Mouse (Mus musculus): ENCODE data around the gene Kmt5c.

Gene Kmt5c

DNA sequence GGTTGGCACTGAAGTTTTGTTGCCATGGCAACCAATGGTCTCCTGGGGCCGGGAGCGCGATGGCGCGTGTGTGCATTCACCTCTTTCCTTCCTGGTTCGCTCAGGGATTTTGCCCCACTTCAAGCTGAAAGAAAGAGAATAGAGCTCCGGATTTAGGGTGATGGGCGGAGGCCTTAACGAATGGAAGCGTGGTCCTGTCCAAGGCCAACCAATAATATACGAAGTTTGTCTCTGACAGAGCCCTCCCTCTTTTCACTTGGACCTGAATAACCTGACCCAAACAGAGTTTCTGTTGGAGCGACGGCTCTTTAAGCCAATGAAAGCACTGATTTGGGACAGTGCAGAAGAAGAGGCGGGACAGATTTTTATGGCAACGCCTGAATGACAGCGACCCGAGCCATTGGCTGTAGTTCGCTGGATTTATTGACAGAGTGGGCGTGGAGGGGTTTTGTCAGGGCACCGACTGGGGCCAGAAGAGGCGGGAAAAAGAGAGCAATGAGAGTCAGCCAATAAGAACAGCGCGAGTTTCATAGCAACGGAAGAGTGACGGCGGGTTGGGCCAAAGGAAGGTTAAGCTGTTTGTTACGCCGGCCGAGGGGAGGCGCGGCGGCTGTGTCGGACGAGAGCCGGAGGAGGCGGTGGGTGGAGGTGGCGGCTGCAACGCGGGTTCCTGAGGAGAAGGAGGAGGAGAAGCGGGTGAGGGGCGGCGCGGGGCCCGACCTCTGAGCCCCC is at the start of gene Kmt5c:
Kmt5c (plus strand) TSS at position 572 of the 732 bp plus-strand sequence.
- ATAC-seq (ENCODE audit: low TSS enrichment) = peak; percentile 95

- ATAC-seq (ENCODE audit: low TSS enrichment) = peak; percentile 64
Observed at GRCm38 (mm10) chr7:4690387-4690786, 49.5 kb upstream of the Kmt5c start, which contains the start of gene Brsk1. TSS of gene Brsk1 (plus strand) at chr7:4690604.

GRCm38 (mm10) chr7:4690951-4691653 is 48.8 kb upstream of the Kmt5c start:
- peak; percentile 54 for ATAC-seq (ENCODE audit: low TSS enrichment)

GRCm38 (mm10) chr7:4693004-4693403 is 46.9 kb upstream of the Kmt5c start:
- ATAC-seq (ENCODE audit: low TSS enrichment) = no peak

DNA sequence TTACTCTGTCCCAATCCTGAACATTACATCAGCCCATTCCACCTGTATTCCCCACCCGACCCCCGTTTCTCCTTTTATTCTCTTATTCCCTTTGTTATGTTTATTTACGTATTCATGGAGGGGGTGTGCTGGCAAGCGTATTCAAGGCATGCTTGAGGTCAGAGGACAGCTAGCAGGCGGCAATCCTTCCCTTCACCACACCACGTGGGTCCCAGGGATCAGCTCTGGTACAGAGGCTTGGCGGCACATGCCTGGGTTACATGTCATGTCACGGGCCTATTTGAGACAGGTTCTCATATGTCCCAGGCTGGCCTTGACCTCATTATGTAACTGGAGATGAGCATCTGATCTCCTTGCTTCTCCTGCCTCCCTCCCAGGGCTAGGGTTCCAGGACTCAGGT is 37.6 kb upstream of the Kmt5c start:
- no peak for ATAC-seq (ENCODE audit: low TSS enrichment)

DNA sequence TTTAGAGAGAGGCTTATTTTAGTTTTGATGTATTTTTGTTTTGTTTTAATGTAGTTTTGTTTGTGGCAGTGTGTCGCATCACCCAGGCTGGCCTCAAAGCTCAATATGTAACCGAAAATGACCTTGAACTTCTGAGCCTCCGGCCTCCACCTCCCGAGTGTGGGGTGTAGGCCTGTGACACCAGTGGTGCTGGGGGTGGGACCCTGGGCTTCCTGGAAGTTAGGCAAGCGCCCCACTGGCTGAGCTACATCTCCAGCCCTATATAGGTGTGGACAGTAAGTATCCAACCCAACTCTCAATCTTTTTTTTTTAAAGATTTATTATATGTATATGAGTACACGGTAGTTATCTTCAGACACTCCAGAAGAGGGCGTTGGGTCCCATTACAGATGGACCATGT is 36.7 kb upstream of the Kmt5c start:
- no peak for ATAC-seq (ENCODE audit: low TSS enrichment)

GRCm38 (mm10) chr7:4705098-4705497 is 34.8 kb upstream of the Kmt5c start:
- peak; percentile 16; the same call in 1 of the 2 replicates for ATAC-seq (ENCODE audit: low TSS enrichment)

- ATAC-seq (ENCODE audit: low TSS enrichment) = no peak
Observed at GRCm38 (mm10) chr7:4712594-4712993, 27.3 kb upstream of the Kmt5c start.

- ATAC-seq (ENCODE audit: low TSS enrichment) = no peak
Observed at GRCm38 (mm10) chr7:4716955-4717354, 23.0 kb upstream of the Kmt5c start.

DNA sequence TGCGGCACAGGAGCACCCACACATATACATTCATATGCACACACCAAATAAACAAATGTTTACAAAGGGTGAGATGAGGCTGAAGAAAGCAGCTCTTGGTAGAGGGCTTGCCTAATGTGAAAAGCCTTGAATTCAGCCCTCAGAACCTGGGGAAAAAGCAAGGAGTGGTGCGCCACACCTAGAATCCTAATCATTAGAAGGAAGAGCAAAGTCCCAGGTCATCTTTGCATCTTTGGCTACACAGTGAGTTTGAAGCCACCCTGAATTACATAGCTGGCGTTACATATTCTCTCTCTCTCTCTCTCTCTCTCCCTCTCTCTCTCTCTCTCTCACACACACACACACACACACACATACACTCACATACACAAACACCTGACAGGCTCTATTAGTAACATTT is 20.6 kb upstream of the Kmt5c start:
- ATAC-seq (ENCODE audit: low TSS enrichment) = no peak

GRCm38 (mm10) chr7:4723508-4723907 is 16.4 kb upstream of the Kmt5c start:
- peak; percentile 97 for ATAC-seq (ENCODE audit: low TSS enrichment)

DNA sequence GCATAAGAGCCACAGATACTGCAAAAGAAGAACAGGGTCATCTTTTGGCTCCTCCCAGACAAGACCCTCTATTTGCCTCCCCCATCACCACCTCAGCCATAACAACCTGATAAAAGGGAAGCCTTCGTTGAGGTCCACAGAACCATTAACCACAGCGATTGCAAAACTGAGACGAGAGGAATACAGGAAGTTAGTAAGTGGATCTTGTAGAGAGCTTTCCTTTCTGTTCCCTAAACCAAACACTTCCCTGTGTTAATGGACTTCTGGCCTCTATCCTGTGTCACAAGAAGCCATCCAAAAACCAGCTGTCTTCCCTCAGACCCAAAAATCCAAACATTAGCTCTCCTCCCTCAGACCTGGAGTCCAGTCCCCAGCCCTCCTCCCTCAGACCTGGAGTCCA is 15.6 kb upstream of the Kmt5c start:
- ATAC-seq (ENCODE audit: low TSS enrichment) = no peak

DNA sequence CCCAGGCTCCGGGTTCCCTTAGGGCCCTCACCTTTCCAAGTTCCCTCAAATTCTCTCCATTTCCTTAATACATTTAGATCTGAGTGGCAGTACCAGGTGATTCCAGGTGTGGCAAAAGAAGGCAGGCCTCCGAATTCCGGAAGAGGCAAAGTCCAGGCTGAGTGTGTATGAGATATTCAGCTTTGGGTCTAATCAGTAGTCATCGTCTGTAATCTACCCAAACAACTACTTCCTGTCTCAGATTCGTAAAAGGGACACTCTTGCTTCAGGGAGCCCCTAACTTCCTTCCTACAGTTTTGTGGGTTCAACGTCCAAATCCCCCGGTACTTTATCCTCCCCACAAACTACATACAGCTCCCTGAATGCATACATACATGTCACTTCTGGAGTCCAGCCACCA is 14.7 kb upstream of the Kmt5c start, which contains the start of gene Tmem150b:
Tmem150b (minus strand) TSS at position 81 of the 400 bp plus-strand sequence.
- no peak for ATAC-seq (ENCODE audit: low TSS enrichment)

GRCm38 (mm10) chr7:4731090-4731489 is 8.8 kb upstream of the Kmt5c start:
- no peak for ATAC-seq (ENCODE audit: low TSS enrichment)

DNA sequence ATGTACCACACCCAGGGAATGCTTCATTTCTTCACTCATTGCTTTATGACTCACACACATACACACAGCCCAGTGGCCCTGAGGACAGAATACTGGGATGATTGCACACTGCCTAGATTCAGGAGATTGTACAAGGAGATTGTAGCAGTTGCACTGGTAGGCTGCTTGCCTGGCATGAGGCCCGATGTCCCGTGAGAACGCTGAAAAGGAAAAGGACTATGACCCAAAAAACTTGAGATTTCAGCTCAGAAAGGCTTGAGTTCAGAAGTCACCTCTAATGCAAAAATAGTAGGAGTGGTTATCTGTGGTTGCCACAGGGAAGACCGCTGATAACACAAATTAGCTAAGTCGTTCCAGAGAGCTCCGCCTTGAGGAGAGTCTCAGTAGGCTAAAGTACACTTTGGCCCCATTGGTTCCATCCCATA is 6.9 kb upstream of the Kmt5c start:
- ATAC-seq (ENCODE audit: low TSS enrichment) = no peak

DNA sequence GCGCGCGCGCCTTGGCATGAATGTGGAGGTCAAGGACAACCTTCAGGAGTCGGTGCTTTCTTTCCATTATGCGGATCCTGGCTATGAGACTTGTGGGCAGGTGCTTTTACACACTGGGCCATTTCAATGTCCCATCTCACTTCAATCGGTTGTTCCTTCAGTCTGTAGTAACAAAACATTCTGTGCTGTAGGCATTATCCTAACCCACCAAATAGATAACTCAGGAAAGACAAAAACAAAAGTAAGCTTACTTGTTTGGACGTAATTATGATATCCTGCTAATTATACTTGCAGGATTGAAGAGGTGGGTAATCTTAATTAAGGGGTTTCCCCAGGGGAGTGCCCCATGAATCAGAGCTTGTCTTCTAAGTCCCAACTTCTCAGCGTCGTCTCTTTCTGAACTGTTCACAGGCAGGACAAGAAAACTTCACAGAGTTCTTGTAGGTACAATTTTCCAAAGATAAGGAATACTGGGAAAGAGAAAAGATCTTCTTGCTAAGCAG is 823 bp upstream of the Kmt5c start:
- no peak for ATAC-seq (ENCODE audit: low TSS enrichment)

GRCm38 (mm10) chr7:4740309-4740727 is 403 bp downstream of the Kmt5c start:
- peak; percentile 28 for ATAC-seq (ENCODE audit: low TSS enrichment)

- no peak for ATAC-seq (ENCODE audit: low TSS enrichment)
Observed at GRCm38 (mm10) chr7:4741151-4741550, 1.2 kb downstream of the Kmt5c start.

DNA sequence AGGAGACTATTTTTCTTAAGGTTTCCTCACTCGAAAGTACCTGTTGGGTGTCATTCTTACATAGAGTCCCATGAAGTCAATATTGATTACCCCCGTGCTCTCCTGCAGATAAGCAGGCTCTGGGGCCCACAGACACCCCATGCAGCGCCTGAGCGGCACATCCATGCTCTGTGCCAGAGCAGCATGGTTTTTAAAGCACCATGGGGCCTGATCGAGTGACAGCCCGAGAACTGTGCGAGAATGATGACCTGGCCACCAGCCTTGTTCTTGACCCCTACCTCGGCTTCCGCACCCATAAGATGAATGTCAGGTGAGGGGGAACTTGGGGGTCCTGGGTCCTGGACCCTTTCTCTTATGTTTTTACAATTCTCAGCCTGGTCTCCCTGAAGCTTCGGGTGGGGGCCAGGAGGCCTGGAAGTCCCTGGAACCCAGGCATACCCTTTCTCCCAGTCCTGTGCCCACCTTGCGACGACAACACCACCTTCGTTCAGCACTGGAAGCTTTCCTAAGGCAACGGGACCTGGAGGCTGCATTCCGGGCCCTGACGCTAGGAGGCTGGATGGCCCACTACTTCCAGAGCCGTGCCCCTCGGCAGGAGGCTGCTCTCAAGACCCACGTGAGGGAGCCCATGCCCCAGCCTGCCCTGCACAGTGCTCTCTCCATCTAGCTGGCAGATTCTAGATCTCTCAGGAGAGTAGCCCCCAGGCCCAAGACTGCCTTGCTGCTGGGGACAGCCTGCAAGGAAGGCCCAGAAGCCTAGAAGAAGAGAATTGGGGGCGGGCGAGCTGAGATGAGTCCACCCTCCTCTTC is 2.0 kb downstream of the Kmt5c start:
- ATAC-seq (ENCODE audit: low TSS enrichment) = no peak

- no peak for ATAC-seq (ENCODE audit: low TSS enrichment)
Observed at GRCm38 (mm10) chr7:4742482-4742819, 2.5 kb downstream of the Kmt5c start.

- ATAC-seq (ENCODE audit: low TSS enrichment) = no peak
Observed at GRCm38 (mm10) chr7:4743354-4743753, 3.4 kb downstream of the Kmt5c start.

GRCm38 (mm10) chr7:4744886-4745285 is 5.0 kb downstream of the Kmt5c start:
- ATAC-seq (ENCODE audit: low TSS enrichment) = no peak

Measured in frontal cortex, adult (tissue).